Mouse (Mus musculus) hindbrain, embryonic 14.5 days (tissue): ENCODE results near the gene E130116L18Rik. TPM values are rescaled to one million over a fixed set of nuclear protein-coding genes. Genes with fewer than 3 reads are reported as not detected.
A peak's percentile ranks its signal among the peaks of the same experiment; 100 is the strongest.
"Not testable (repeated sequence)": the region's sequence is repeated elsewhere in the genome, so short reads cannot be mapped to it uniquely, and the experiment has no call there.

Experiments used
- ATAC-seq: fragments of 200-750 bp; cut with Nextera tagmentation; 2 replicates; pipeline ENCODE4 v1.8.0; 2017; ENCODE audit warnings: moderate number of reproducible peaks, mild to moderate bottlenecking, moderate TSS enrichment, moderate library complexity; ENCODE audit not compliant: low FRiP score
- DNase-seq: peaks from one replicate; pipeline ENCODE4 v3.0.0-alpha.2; 2015; ENCODE audit warnings: low spot score
- H3K27ac ChIP-seq: fragments of 300-500 bp; sonication (generic); 2 replicates; pipeline ENCODE4 v1.5.1; 2014; ENCODE audit warnings: mild to moderate bottlenecking, moderate library complexity
- H3K27me3 ChIP-seq: fragments of 300-500 bp; sonication (generic); 2 replicates; pipeline ENCODE4 v1.6.1; 2014; ENCODE audit warnings: mild to moderate bottlenecking, low read length, mixed read lengths; ENCODE audit not compliant: control insufficient read depth, insufficient read depth
- H3K36me3 ChIP-seq: fragments of 300-500 bp; sonication (generic); replicated peaks from 2 replicates; pipeline ENCODE4 v1.6.1; 2014; ENCODE audit not compliant: control insufficient read depth, insufficient read depth
- H3K4me1 ChIP-seq: fragments of 300-500 bp; sonication (generic); replicated peaks from 2 replicates; pipeline ENCODE4 v1.6.1; 2014; ENCODE audit warnings: antibody characterized with exemption, low read length, mixed read lengths; ENCODE audit not compliant: control insufficient read depth, insufficient read depth
- H3K4me2 ChIP-seq: fragments of 300-500 bp; sonication (generic); replicated peaks from 2 replicates; pipeline ENCODE4 v1.6.1; 2014; ENCODE audit warnings: mild to moderate bottlenecking, moderate library complexity
- H3K4me3 ChIP-seq: fragments of 300-500 bp; sonication (generic); replicated peaks from 2 replicates; pipeline ENCODE4 v1.5.1; 2014; ENCODE audit warnings: mild to moderate bottlenecking, low read length
- H3K9ac ChIP-seq: fragments of 300-500 bp; sonication (generic); 2 replicates; pipeline ENCODE4 v1.6.1; 2014
- H3K9me3 ChIP-seq: fragments of 300-500 bp; sonication (generic); 2 replicates; pipeline ENCODE4 v1.6.1; 2016; ENCODE audit warnings: low read length; ENCODE audit not compliant: control insufficient read depth
- WGBS: fragments of 180-500 bp; shearing (Covaris S2); extraction: QIAGEN DNeasy Blood & Tissue Kit; methylation state at CpG from one replicate; pipeline ENCODE4 v1.1.7; 2014; 5-methylcytosine and 5-hydroxymethylcytosine counted together
- polyA plus RNA-seq: library from polyadenylated mRNA; unstranded; fragments of >200 nt; fragmentation: Nextera tagmentation; extraction: Ambion mirVana; gene quantifications from 2 replicates; pipeline ENCODE4 v1.2.1, GENCODE M21; 2014

E130116L18Rik gene
- polyA plus RNA-seq, 1 experiment from 2014 or later: not detected

DNA sequence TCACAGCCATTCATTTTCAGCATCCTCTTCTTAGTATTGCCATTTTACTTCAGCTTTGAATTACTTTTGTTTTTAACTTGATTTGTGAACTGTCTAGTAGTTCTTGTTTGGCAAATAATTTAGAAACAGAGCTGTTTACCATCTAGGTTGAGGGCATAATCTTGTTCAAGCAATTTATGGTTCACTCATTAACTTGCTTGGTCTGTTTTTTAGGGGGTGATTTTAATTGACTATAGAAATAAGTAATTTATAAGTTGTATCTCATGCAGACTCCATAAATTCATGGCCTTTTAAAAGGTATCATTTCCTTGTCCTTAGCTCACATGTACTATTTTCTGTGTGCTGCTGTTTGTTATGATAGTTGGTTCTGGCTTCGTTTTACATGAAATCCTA is 23.5 kb upstream of the E130116L18Rik start:
- WGBS: 83% methylated on average over 1 of the region's 1 CpGs
- Histone ChIP-seq H3K9ac (no peak overlapping the region), H3K9me3 (no peaks in the 10 kb centered on the region)

GRCm38 (mm10) chr5:25245806-25246472 is 23.0 kb upstream of the E130116L18Rik start:
- ATAC-seq (no peak), DNase-seq (no peak)
- H3K9ac ChIP-seq: no peak overlapping the region
- no peak overlapping the region for H3K4me2 ChIP-seq
- 90% methylated on average over 10 of the region's 10 CpGs for WGBS
- no peak overlapping the region for H3K4me3 ChIP-seq
- H3K9me3 ChIP-seq: no peaks in the 10 kb centered on the region
- H3K27me3 ChIP-seq: no peaks in the 10 kb centered on the region
- H3K36me3 ChIP-seq: peaks cover 29% of the 10 kb centered on the region
- H3K4me1 ChIP-seq: no peaks in the 10 kb centered on the region
- no peak overlapping the region for H3K27ac ChIP-seq

More for the DNA sequence above, 23.5 kb upstream of the E130116L18Rik start:
- Histone ChIP-seq H3K4me3 (no peak overlapping the region), H3K27me3 (no peaks in the 10 kb centered on the region), H3K4me2 (no peak overlapping the region), H3K4me1 (no peaks in the 10 kb centered on the region), H3K36me3 (peaks cover 32% of the 10 kb centered on the region), H3K27ac (no peak overlapping the region)
- DNase-seq (no peak), ATAC-seq (no peak)

GRCm38 (mm10) chr5:25243101-25243500 is 20.1 kb upstream of the E130116L18Rik start:
- DNase-seq (no peak), ATAC-seq (no peak)
- no peaks in the 10 kb centered on the region for H3K27me3 ChIP-seq
- H3K27ac ChIP-seq: no peak overlapping the region
- no peaks in the 10 kb centered on the region for H3K9me3 ChIP-seq
- WGBS: 90% methylated on average over 6 of the region's 6 CpGs
- no peaks in the 10 kb centered on the region for H3K4me1 ChIP-seq
- no peak overlapping the region for H3K4me2 ChIP-seq
- H3K9ac ChIP-seq: no peak overlapping the region
- peaks cover 12% of the 10 kb centered on the region; the same call in 1 of the 2 replicates for H3K36me3 ChIP-seq
- no peak overlapping the region for H3K4me3 ChIP-seq

DNA sequence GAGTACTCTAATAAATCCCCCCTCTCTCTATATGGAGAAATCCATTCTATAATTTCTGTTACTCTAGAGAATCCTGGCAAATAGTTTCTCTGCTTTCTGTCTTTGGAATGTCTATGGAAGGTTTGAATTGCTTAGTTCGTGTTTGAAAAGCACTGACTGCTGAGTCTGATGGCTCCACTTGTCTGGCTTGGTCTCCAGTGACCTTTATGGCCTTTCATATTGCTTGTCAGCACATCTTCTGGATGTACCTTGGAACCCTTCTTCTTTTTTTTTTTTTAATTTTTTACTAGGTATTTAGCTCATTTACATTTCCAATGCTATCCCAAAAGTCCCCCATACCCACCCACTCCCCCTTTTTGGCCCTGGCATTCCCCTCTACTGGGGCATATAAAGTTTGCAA is 1.4 kb upstream of the E130116L18Rik start:
- not testable (repeated sequence) for ATAC-seq, H3K27ac ChIP-seq, H3K36me3 ChIP-seq, H3K27me3 ChIP-seq, DNase-seq, H3K9me3 ChIP-seq, H3K4me3 ChIP-seq, H3K9ac ChIP-seq
- WGBS: 93% methylated on average over 1 of the region's 1 CpGs
- Histone ChIP-seq H3K4me1 (peaks cover 11% of the 10 kb centered on the region), H3K4me2 (peak overlapping the region; percentile 65)

GRCm38 (mm10) chr5:25221604-25222003 is 1.3 kb downstream of the E130116L18Rik start, which contains the start of gene Galnt11:
TSS of gene Galnt11 (plus strand) at chr5:25221904.
- 84% methylated on average over 3 of the region's 3 CpGs for WGBS
- ATAC-seq: no peak
- no peak for DNase-seq

GRCm38 (mm10) chr5:25215006-25215405 is 7.9 kb downstream of the E130116L18Rik start:
- WGBS: 85% methylated on average over 6 of the region's 6 CpGs
- H3K9me3 ChIP-seq: no peaks in the 10 kb centered on the region
- H3K27ac ChIP-seq: no peak overlapping the region
- no peaks in the 10 kb centered on the region for H3K27me3 ChIP-seq
- no peak overlapping the region for H3K4me3 ChIP-seq
- H3K36me3 ChIP-seq: no peaks in the 10 kb centered on the region
- DNase-seq (no peak), ATAC-seq (no peak)
- H3K4me2 ChIP-seq: no peak overlapping the region
- no peak overlapping the region for H3K9ac ChIP-seq
- H3K4me1 ChIP-seq: no peaks in the 10 kb centered on the region

More at GRCm38 (mm10) chr5:25221604-25222003, 1.3 kb downstream of the E130116L18Rik start, which contains the start of gene Galnt11:
- peak within 1 kb of the TSS; percentile 89 for H3K27ac ChIP-seq
- peak within 1 kb of the TSS; percentile 77 for H3K9ac ChIP-seq
- H3K4me3 ChIP-seq: peak within 1 kb of the TSS; percentile 61
- no peaks in the 10 kb centered on the region for H3K9me3 ChIP-seq
- peak within 1 kb of the TSS; percentile 65 for H3K4me2 ChIP-seq
- H3K27me3 ChIP-seq: no peaks in the 10 kb centered on the region
- H3K36me3 ChIP-seq: no peaks in the 10 kb centered on the region
- peaks cover 11% of the 10 kb centered on the region for H3K4me1 ChIP-seq

GRCm38 (mm10) chr5:25213216-25213615 is 9.7 kb downstream of the E130116L18Rik start:
- not testable (repeated sequence) for H3K4me1 ChIP-seq, H3K4me3 ChIP-seq, DNase-seq, H3K9ac ChIP-seq, ATAC-seq, H3K27ac ChIP-seq, H3K27me3 ChIP-seq, H3K4me2 ChIP-seq, H3K9me3 ChIP-seq, H3K36me3 ChIP-seq

DNA sequence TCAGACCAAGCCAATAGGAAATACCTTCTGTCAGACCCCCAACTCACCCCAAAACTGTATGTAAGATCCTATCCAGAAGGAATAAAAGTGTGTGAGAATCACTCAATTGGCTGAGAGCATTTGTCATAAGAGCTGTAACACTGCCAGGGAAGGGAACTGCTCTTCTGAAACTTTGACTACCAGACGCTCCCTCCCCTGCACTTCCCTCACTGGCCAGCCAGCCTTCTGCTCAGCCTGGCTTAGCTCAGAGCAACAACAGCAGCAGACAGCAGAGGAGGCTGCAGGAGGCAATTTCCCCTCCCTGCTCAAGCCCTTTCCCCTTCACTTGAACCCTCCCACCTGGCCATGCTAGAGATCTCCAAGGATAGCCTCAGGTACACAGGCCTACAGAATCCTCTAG is 11.1 kb downstream of the E130116L18Rik start:
- H3K36me3 ChIP-seq: no peaks in the 10 kb centered on the region

DNA sequence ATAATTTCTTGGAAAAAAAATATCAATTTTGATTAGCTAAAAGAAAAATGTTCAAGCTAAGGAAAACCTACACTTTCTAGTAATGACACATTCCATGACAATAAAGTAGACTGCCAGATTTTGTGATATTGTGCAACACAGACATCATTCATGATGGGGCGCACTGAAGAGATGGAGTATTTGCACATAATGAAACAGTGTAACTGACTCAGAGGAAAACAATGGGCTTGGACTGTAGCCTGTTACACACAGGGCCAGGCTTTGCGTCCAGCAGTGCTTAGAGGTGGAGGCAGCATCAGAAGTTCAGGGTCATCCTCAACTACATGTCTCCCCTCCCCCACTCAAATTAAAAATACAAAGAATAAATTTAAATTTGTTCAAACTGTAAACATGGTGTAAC is 32.4 kb downstream of the E130116L18Rik start:
- no peak overlapping the region for H3K4me2 ChIP-seq
- no peak overlapping the region for H3K27ac ChIP-seq
- no peaks in the 10 kb centered on the region for H3K4me1 ChIP-seq
- no peak for ATAC-seq
- no peaks in the 10 kb centered on the region for H3K9me3 ChIP-seq
- WGBS: 81% methylated on average over 2 of the region's 2 CpGs
- no peak for DNase-seq
- no peaks in the 10 kb centered on the region for H3K27me3 ChIP-seq
- H3K4me3 ChIP-seq: no peak overlapping the region
- H3K9ac ChIP-seq: no peak overlapping the region
- no peaks in the 10 kb centered on the region for H3K36me3 ChIP-seq

More for the DNA sequence above, 11.1 kb downstream of the E130116L18Rik start:
- Histone ChIP-seq H3K27me3 (no peaks in the 10 kb centered on the region), H3K9ac (no peak overlapping the region), H3K4me3 (no peak overlapping the region), H3K4me2 (no peak overlapping the region), H3K27ac (no peak overlapping the region), H3K9me3 (no peaks in the 10 kb centered on the region), H3K4me1 (no peaks in the 10 kb centered on the region)
- no peak for ATAC-seq
- 81% methylated on average over 1 of the region's 1 CpGs for WGBS
- no peak for DNase-seq
